Mouse (Mus musculus): Measurements from ENCODE around the gene Foxb1.

Gene Foxb1

GRCm38 (mm10) chr9:69757254-69757653 lies 3.5 kb downstream of the Foxb1 start:
- no peak for DNase-seq (ENCODE audit: low spot score in 2 of 2)

DNA sequence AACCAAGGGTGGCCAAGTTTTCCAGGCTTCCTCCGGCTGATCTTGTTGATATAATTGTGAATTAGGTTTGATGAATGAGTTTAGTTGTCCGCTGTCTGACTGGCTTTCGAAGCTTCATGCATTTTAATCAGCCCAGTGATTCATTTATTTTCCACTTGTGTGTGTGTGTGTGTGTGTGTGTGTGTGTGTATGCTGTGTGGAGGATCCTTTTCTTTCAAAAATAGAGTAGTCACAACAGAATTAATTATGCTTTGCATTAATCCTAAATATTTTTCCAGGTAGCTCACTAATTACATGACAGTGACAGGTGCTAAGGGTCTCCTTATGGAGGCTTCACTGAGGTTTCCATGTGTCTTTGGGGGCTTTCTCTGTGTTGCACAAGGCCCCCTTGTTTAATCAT lies 4.3 kb downstream of the Foxb1 start:
- DNase-seq (ENCODE audit: low spot score in 2 of 2), result no peak

DNA sequence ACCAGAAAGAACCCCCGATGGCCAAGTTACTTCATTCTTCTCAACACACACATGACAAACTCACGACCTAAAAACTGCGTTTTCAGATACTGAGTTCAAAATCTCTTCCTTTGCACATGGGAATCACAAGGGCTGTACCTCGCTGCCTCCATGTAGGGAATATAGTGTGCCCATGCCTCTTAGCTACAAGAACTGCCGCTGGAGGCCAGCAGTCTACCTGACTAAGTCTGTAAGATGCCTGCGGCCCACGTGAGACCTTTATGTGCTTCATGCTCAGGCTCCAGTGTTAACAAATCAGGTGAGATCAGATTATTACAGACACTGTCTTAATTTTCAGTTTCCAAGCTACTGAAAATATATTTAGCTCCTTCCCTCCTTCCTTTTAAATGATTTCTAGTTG lies 4.7 kb downstream of the Foxb1 start:
- no peak for DNase-seq (ENCODE audit: low spot score in 2 of 2)

GRCm38 (mm10) chr9:69755157-69755556 lies 5.6 kb downstream of the Foxb1 start:
- no peak for DNase-seq (ENCODE audit: low spot score in 2 of 2)

DNA sequence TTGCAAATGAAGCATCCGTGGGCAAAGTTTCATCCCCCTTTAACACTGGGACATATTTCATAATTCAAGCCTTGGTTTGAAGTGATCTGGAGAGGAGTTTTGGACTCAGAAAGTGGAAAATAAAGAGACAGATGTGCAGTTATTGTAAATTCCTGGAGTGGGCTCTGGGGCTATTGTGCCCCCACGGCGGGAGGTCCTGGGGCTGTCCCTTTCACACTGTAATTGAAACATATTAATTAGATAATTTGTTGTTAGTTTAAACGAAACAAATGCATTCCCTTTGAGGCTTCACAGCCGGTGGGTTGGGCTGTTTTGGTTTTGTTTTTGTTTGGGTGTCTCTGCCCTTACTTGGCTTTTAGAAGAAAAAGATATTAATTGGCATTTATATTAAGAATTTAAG lies 6.0 kb downstream of the Foxb1 start:
- DNase-seq (ENCODE audit: low spot score in 2 of 2), result no peak

DNA sequence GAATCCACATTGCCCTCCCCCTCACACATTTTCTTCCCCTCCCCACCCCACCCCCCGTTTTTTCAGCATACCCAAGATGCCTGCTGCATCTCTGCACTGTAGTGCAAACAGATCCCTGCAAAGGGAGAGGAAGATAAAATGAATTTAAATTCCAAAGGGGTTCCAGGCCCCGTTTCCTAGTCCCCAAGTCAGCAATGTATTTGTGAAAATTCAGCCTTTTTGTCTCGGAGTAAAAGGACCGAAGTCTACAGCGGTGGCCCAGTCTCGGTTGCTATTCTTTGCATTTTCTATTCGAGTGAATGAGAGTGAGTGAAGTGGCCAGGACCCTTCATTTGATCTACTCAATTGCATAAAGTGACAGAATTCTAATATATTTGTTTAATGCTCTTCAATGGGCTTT lies 6.4 kb downstream of the Foxb1 start:
- no peak for DNase-seq (ENCODE audit: low spot score in 2 of 2)

DNA sequence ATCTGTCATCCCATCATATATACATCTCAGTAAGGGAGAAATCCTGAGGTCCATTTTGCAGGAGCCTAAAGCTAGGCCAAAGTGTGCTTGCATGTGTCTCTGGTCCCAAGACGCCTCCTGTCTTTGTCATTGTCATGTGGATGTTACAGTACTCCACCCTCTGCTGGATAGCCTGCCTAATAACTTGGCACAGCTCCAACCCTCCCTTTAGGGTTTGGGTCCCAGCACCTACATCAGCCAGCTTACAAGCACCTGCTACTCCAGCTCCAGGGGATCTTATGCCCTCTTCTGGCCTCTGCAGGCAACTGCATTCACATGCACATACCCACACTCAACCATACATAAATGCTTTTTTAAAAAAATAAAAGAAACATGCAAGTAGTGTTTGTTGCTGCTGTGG lies 12.8 kb downstream of the Foxb1 start:
- no peak for DNase-seq (ENCODE audit: low spot score in 2 of 2)

- no peak for DNase-seq (ENCODE audit: low spot score in 2 of 2)
Observed at GRCm38 (mm10) chr9:69728736-69729135, 32.0 kb downstream of the Foxb1 start.

- DNase-seq (ENCODE audit: low spot score in 2 of 2), result no peak
Observed at GRCm38 (mm10) chr9:69718431-69718830, 42.3 kb downstream of the Foxb1 start.

GRCm38 (mm10) chr9:69716364-69716763 lies 44.4 kb downstream of the Foxb1 start:
- DNase-seq (ENCODE audit: low spot score in 2 of 2), result no peak

DNA sequence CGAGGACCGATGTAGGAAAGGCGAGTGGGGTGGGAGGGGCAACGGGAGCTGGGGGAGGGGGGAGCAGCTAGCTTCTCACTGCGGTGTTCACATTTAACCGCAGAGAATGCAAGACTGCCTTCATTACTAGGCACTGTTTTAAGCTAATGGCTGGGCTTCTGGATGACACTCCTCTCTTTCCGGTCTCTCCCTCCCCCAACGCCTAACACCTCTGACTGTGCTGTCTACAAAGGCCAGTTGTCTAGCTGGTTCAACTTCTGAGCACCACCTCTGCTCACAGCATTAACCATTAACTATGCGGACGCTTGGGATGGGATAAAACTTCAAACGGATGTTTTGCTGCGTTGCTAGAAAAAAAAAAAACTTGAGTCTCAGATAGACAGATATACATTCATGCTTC lies 45.3 kb downstream of the Foxb1 start:
- no peak for DNase-seq (ENCODE audit: low spot score in 2 of 2)

DNA sequence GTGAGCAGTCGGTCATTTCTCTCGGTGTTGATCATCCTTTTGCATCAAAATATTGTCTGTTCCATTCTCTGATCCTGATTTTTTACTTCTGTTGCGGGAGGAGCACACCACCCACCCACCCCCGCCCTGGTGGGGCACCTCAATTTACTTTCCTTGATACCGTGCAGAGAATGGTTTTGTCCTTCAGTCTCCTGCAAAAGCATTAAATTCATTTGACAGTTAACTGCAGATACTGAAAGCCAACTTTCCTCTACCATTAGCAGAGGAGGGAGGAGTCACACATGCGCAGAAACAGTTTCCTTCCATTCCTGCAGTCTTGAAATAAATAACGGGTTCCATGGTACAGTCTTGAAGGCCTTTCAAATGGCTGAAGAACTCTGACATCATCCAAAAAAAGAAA lies 46.4 kb downstream of the Foxb1 start:
- DNase-seq (ENCODE audit: low spot score in 2 of 2), result no peak

DNA sequence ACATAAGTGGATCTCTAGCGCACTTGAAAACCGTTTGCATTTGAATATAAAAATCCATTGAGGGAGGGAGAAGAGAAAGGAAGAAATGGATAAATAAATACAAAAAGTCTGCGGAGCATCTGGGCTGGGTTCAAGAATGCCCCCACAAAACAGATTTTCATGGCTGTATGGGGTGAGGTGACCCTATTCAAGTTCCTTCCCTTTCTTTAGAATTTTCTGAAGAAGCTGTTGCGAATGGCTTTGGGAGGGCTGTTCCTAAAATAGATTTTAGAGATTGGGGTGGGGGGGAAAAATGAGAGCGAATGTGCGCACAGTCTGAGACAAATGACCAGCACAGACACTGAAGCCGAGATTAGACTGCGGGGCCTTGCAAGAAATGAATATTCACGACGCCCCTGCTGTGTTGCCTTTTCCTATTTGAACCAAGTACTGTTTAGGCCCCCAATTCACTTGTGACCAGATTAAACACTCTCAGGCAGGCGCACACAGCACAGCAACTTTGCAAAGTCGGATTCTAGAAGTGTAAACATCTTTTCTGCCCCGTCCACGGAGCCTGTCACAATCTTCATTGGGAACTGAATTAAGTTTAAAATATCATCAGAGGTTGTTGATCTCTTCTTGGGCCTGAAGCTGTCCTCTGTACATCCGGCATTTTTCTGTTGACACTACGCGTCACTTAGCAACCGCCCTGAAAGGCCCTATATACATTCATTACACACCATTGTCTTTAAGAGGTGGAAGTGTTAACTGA lies 47.0 kb downstream of the Foxb1 start:
- no peak for DNase-seq (ENCODE audit: low spot score in 2 of 2)

GRCm38 (mm10) chr9:69712714-69713525 lies 47.8 kb downstream of the Foxb1 start:
- DNase-seq (ENCODE audit: low spot score in 2 of 2), result no peak
